Mouse (Mus musculus) CH12.LX (cell line): ENCODE measurements around the gene Dusp10. TPM values are rescaled to one million over a fixed set of nuclear protein-coding genes. Genes with fewer than 3 reads are reported as not detected.

Experiments used
- DNase-seq: peaks from one replicate; pipeline ENCODE4 v3.0.0-alpha.2; 2013; ENCODE audit errors: extremely low read depth
- H3K27ac ChIP-seq: 2 replicates; pipeline ENCODE4 v1.5.1; 2012; ENCODE audit warnings: low read depth, mild to moderate bottlenecking, control low read depth, moderate library complexity; ENCODE audit not compliant: insufficient read depth
- H3K27me3 ChIP-seq: replicated peaks from 2 replicates; pipeline ENCODE3; 2012; ENCODE audit warnings: inconsistent platforms
- H3K36me3 ChIP-seq, 2 experiments: replicated peaks in 1 of 2; 2 replicates each; pipeline versions ENCODE3 to v1.6.1; 2012; ENCODE audit warnings: inconsistent platforms in 1 of 2, low read length in 1 of 2, mild to moderate bottlenecking in 1 of 2, mixed read lengths in 1 of 2, moderate library complexity in 1 of 2; ENCODE audit not compliant: control insufficient read depth in 1 of 2, insufficient read depth in 1 of 2
- H3K4me1 ChIP-seq, 2 experiments: 2 replicates each; pipeline ENCODE4 v1.6.1; 2012; ENCODE audit warnings: inconsistent platforms in 1 of 2, moderate library complexity in 1 of 2; ENCODE audit not compliant: insufficient read depth in 2 of 2, control insufficient read depth in 1 of 2
- H3K4me2 ChIP-seq: 2 replicates; pipeline ENCODE4 v1.6.1; 2012; ENCODE audit warnings: low read depth, mild to moderate bottlenecking, control low read depth; ENCODE audit not compliant: poor library complexity, insufficient read depth, severe bottlenecking
- H3K4me3 ChIP-seq, 3 experiments: fragments of 150-350 bp in 1 of 3; sonication (generic) in 1 of 3; replicated peaks in 1 of 3; 2 replicates each; pipeline versions ENCODE3 to v1.5.1; 2011 to 2012; ENCODE audit warnings: low read depth in 2 of 3, low read length in 2 of 3, mild to moderate bottlenecking in 2 of 3, moderate library complexity in 2 of 3, control low read depth in 1 of 3, improper control_type of control experiment in 1 of 3, inconsistent platforms in 1 of 3, mixed read lengths in 1 of 3; ENCODE audit not compliant: poor library complexity in 1 of 3
- H3K79me2 ChIP-seq: replicated peaks from 2 replicates; pipeline ENCODE4 v1.6.1; 2012; ENCODE audit warnings: mild to moderate bottlenecking, moderate library complexity; ENCODE audit not compliant: control insufficient read depth, poor library complexity, insufficient read depth, severe bottlenecking; ENCODE audit errors: extremely low read depth
- H3K9ac ChIP-seq: 2 replicates; pipeline ENCODE4 v1.6.1; 2012; ENCODE audit warnings: low read depth, mild to moderate bottlenecking, control low read depth, moderate library complexity; ENCODE audit not compliant: insufficient read depth
- H3K9me3 ChIP-seq: replicated peaks from 2 replicates; pipeline ENCODE3; 2012; ENCODE audit warnings: low read length, inconsistent platforms, mixed read lengths
- BHLHE40 ChIP-seq: IDR thresholded peaks from 2 replicates; pipeline ENCODE4 v1.6.1; 2011; ENCODE audit warnings: mild to moderate bottlenecking, low read depth, low read length, improper control_type of control experiment
- CHD1 ChIP-seq: IDR thresholded peaks from 2 replicates; pipeline ENCODE4 v1.6.1; 2012; ENCODE audit warnings: low read depth, low read length, improper control_type of control experiment, inconsistent platforms
- CHD2 ChIP-seq: IDR thresholded peaks from 2 replicates; pipeline ENCODE4 v1.6.1; 2011; ENCODE audit warnings: low read length, improper control_type of control experiment
- ELF1 ChIP-seq: IDR thresholded peaks from 2 replicates; pipeline ENCODE4 v1.6.1; 2014; ENCODE audit warnings: low read depth, mild to moderate bottlenecking, inconsistent platforms, low read length, improper control_type of control experiment
- EP300 ChIP-seq: IDR thresholded peaks from 2 replicates; pipeline ENCODE4 v1.6.1; 2011; ENCODE audit warnings: low read length, improper control_type of control experiment
- ETS1 ChIP-seq: conservative IDR thresholded peaks from 2 replicates; pipeline ENCODE4 v1.6.1; 2012; ENCODE audit warnings: low read depth, mild to moderate bottlenecking, inconsistent platforms, low read length, improper control_type of control experiment, moderate library complexity
- GABPA ChIP-seq: IDR thresholded peaks from 2 replicates; pipeline ENCODE4 v1.6.1; 2012; ENCODE audit warnings: low read depth, low read length, improper control_type of control experiment, inconsistent platforms; ENCODE audit not compliant: insufficient replicate concordance
- IRF4 ChIP-seq: IDR thresholded peaks from 2 replicates; pipeline ENCODE4 v1.6.1; 2014; ENCODE audit warnings: low read depth, mild to moderate bottlenecking, inconsistent platforms, low read length, improper control_type of control experiment
- JUN ChIP-seq: IDR thresholded peaks from 2 replicates; pipeline ENCODE4 v1.6.1; 2011; ENCODE audit warnings: low read depth, mild to moderate bottlenecking, low read length, improper control_type of control experiment, moderate library complexity; ENCODE audit not compliant: insufficient read depth
- MAFK ChIP-seq: IDR thresholded peaks from 2 replicates; pipeline ENCODE4 v1.6.1; 2011; ENCODE audit warnings: low read length, improper control_type of control experiment; ENCODE audit not compliant: insufficient replicate concordance
- MAX ChIP-seq: IDR thresholded peaks from 2 replicates; pipeline ENCODE4 v1.6.1; 2011; ENCODE audit warnings: low read length, improper control_type of control experiment
- MAZ ChIP-seq: IDR thresholded peaks from 2 replicates; pipeline ENCODE4 v1.6.1; 2012; ENCODE audit warnings: low read depth, mild to moderate bottlenecking, inconsistent platforms, low read length, improper control_type of control experiment, moderate library complexity
- MEF2A ChIP-seq: IDR thresholded peaks from 2 replicates; pipeline ENCODE4 v1.6.1; 2014; ENCODE audit warnings: low read depth, mild to moderate bottlenecking, inconsistent platforms, low read length, improper control_type of control experiment, borderline replicate concordance
- MXI1 ChIP-seq: IDR thresholded peaks from 2 replicates; pipeline ENCODE4 v1.6.1; 2011; ENCODE audit warnings: mild to moderate bottlenecking, low read depth, low read length, improper control_type of control experiment
- MYC ChIP-seq: IDR thresholded peaks from 2 replicates; pipeline ENCODE4 v1.6.1; 2011; ENCODE audit warnings: low read depth, mild to moderate bottlenecking, improper control_type of control experiment, low read length
- RCOR1 ChIP-seq: conservative IDR thresholded peaks from 2 replicates; pipeline ENCODE4 v1.6.1; 2012; ENCODE audit warnings: low read depth, mild to moderate bottlenecking, inconsistent platforms, low read length, improper control_type of control experiment
- SIN3A ChIP-seq: IDR thresholded peaks from 2 replicates; pipeline ENCODE4 v1.6.1; 2012; ENCODE audit warnings: low read length, improper control_type of control experiment, inconsistent platforms
- TBP ChIP-seq: conservative IDR thresholded peaks from 2 replicates; pipeline ENCODE4 v1.6.1; 2011; ENCODE audit warnings: low read depth, low read length, improper control_type of control experiment
- TCF12 ChIP-seq: IDR thresholded peaks from 2 replicates; pipeline ENCODE4 v1.6.1; 2014; ENCODE audit warnings: low read depth, mild to moderate bottlenecking, inconsistent platforms, low read length, improper control_type of control experiment
- USF1 ChIP-seq: IDR thresholded peaks from 2 replicates; pipeline ENCODE4 v1.6.1; 2014; ENCODE audit warnings: low read depth, mild to moderate bottlenecking, inconsistent platforms, low read length, improper control_type of control experiment
- USF2 ChIP-seq: conservative IDR thresholded peaks from 2 replicates; pipeline ENCODE4 v1.6.1; 2011; ENCODE audit warnings: low read depth, low read length, improper control_type of control experiment
- ZC3H11A ChIP-seq: IDR thresholded peaks from 2 replicates; pipeline ENCODE4 v1.6.1; 2012; ENCODE audit warnings: low read depth, mild to moderate bottlenecking, inconsistent platforms, low read length, improper control_type of control experiment
- ZKSCAN1 ChIP-seq: IDR thresholded peaks from 2 replicates; pipeline ENCODE4 v1.6.1; 2012; ENCODE audit warnings: low read depth, inconsistent platforms, low read length, improper control_type of control experiment, borderline replicate concordance
- ZMIZ1 ChIP-seq: IDR thresholded peaks from 2 replicates; pipeline ENCODE4 v1.6.1; 2012; ENCODE audit warnings: low read depth, mild to moderate bottlenecking, inconsistent platforms, low read length, improper control_type of control experiment
- ZNF384 ChIP-seq: IDR thresholded peaks from 2 replicates; pipeline ENCODE4 v1.6.1; 2012; ENCODE audit warnings: low read depth, low read length, improper control_type of control experiment, inconsistent platforms
- dilution Hi-C: fragments of 300-500 bp; cut with MboI; formaldehyde crosslinking; loops from 2 replicates; pipeline ENCODE4 v1.14.3; 2020; ENCODE audit warnings: low sequenced_read_pairs; ENCODE audit not compliant: extremely low pct_unique_long_range_greater_than_20kb, extremely low pct_ligation_motif_present
- in situ Hi-C: fragments of 300-500 bp; cut with MboI; formaldehyde crosslinking; loops from 3 replicates; pipeline ENCODE4 v1.14.3; 2019; ENCODE audit warnings: low sequenced_read_pairs, low pct_ligation_motif_present, low pct_unique_long_range_greater_than_20kb, mixed read lengths
- polyA plus RNA-seq: library from polyadenylated mRNA; unstranded; fragments of >175 nt; gene quantifications from 2 replicates; pipeline ENCODE4 v1.2.1, GENCODE M21; 2012; ENCODE audit warnings: low read depth; ENCODE audit not compliant: insufficient read length
- total RNA-seq, 2 experiments: library from RNA; depleted of rRNA; stranded (reverse); fragments of 300-350 nt in 1 of 2; fragments of >200 nt in 1 of 2; gene quantifications; 2 replicates each; pipeline ENCODE4 v1.2.3; 2012 to 2014

The Dusp10 gene
- total and polyA plus RNA-seq, 3 experiments: 2.8 to 16.1 (median 14.2) TPM

DNA sequence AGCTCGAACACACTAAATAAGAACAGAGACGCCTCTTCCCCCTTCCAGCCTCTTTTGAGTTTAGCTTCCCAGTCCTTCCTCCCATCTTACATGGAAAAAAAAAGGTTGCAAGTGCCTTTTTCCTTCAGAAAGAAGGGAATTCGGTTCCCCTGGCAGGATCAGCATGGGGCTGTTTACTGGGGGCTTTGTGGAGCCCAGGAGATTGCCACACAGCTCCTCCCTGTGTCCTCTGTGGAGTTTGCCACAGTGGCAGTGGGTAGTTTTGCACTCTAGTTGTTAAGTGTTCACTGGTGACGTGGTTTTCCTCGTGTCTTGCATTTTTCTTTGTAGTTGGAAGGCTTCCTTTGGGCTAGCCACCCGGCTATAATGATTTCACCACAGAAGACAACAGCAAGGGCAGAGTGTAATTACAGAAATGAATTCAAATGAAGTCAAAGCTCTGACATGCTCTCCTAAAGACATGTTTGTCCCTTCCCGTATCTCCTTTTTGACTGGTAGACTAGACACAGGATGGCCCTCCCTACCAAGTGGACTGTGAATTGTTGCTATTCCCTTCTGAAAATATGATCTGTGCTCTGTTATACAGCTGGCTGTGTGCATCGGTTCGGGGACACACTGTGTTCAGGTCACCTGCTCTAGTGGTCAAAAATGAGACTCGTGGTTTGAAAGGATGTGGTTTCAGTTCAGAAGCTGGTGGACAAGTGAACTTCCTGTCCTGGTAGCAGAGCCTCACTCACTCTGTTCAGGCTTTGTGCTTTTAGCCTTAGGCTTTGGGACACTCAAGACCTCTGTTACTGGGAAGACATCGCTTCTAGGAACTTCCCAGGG is 53.6 kb downstream of the Dusp10 start:
- Histone ChIP-seq H3K4me1 (peaks cover 12 to 62% of the 10 kb centered on the region in 2 experiments), H3K36me3 (peaks cover 3 to 61% of the 10 kb centered on the region in 2 experiments), H3K9me3 (no peaks in the 10 kb centered on the region), H3K4me3 (no peak overlapping the region), H3K27me3 (no peaks in the 10 kb centered on the region), H3K4me2 (peak overlapping the region; percentile 11; the same call in 1 of the 2 replicates), H3K79me2 (no peaks in the 10 kb centered on the region), H3K9ac (no peak overlapping the region), H3K27ac (no peak overlapping the region)
- in situ Hi-C loops: no loop called here
- DNase-seq: peak; percentile 44
- dilution Hi-C loops: no loop called here
- no peak for TF ChIP-seq GABPA
- no peak for TF ChIP-seq TBP
- peak; percentile 84 for TF ChIP-seq EP300
- TF ChIP-seq USF2: no peak
- no peak; the same call in 1 of the 2 replicates for TF ChIP-seq MXI1
- peak; percentile 94 for TF ChIP-seq RCOR1
- no peak for TF ChIP-seq CHD1
- TF ChIP-seq JUN: no peak; the same call in 1 of the 2 replicates
- TF ChIP-seq TCF12: peak; percentile 89
- peak; percentile 99 for TF ChIP-seq BHLHE40
- TF ChIP-seq SIN3A: no peak
- TF ChIP-seq ZNF384: no peak
- no peak for TF ChIP-seq ELF1
- TF ChIP-seq MEF2A: peak; percentile 53; the same call in 1 of the 2 replicates
- TF ChIP-seq ZMIZ1: no peak
- TF ChIP-seq IRF4: peak; percentile 78
- 0 out of 2 replicates have a peak, but pooled peaks have one; percentile 19 for TF ChIP-seq MAZ
- TF ChIP-seq MAX: 0 out of 2 replicates have a peak, but pooled peaks have one; percentile 32
- TF ChIP-seq ETS1: peak; percentile 84
- TF ChIP-seq ZKSCAN1: no peak
- 0 out of 2 replicates have a peak, but pooled peaks have one; percentile 53 for TF ChIP-seq MYC
- no peak for TF ChIP-seq USF1
- peak; percentile 22; the same call in 1 of the 2 replicates for TF ChIP-seq CHD2
- TF ChIP-seq MAFK: peak; percentile 70; the same call in 1 of the 2 replicates
- TF ChIP-seq ZC3H11A: no peak
